Mouse (Mus musculus) ES-E14 (cell line): Measurements from ENCODE around the gene Lgr6.

ENCODE experiments used
- ZC3H11A ChIP-seq: IDR thresholded peaks from 2 replicates; pipeline ENCODE4 v1.6.1; 2012; ENCODE audit warnings: low read depth, mild to moderate bottlenecking, inconsistent platforms, low read length, borderline replicate concordance
- ZNF384 ChIP-seq: IDR thresholded peaks from 2 replicates; pipeline ENCODE4 v1.6.1; 2012; ENCODE audit warnings: low read depth, low read length, inconsistent platforms

- TF ChIP-seq ZC3H11A (no peak), ZNF384 (no peak)
These were observed 14.2 kb downstream of the Lgr6 start for GRCm38 (mm10) chr1:135090914-135091313.
